Mouse (Mus musculus): Measurements from ENCODE around the gene Rex2.
"Not testable (repeated sequence)": the region's sequence is repeated elsewhere in the genome, so short reads cannot be mapped to it uniquely, and the experiment has no call there.

Rex2 gene

GRCm38 (mm10) chr4:147021550-147021949 is at the start of gene Rex2:
Gene Rex2 (plus strand): TSS chr4:147021850.
- not testable (repeated sequence) for DNase-seq

DNA sequence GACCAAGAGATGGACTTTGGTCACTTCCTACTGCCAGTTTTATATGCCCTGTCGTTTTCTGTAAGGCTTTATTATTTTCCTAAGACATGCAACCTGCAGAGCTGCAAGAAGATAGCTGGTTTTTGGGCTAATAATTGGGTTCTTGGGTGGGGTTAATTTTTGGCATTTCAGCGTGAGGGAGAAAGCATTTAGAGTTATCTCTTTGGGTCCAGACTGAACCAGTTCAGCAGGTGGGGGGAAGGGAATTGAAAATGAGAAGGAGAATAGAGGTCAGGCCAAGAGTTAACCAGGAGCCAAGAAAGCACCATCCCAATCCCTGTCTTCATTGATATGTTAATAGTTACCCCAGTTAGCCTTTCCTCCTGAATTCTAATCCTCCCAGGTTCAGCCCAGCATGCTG is 45.1 kb upstream of the Rex2 start:
- DNase-seq = not testable (repeated sequence)

DNA sequence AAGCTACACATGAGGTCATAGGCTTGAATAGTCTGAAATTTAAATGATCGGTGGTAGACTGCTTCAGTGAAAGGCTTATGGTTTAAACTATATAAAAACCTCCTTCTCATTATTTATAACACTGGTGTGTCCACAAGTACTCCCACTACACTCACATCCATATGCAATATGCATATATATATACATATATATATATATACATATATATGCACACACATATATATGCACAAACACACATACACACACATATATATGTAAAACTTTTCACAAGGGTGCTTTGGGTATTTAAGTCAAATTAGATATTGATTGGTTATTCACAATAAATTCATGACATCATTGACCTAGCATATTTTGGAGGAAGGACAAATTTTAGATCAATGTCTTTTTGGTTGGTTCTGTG is 3.2 kb upstream of the Rex2 start:
- not testable (repeated sequence) for DNase-seq

- DNase-seq = not testable (repeated sequence)
Observed at GRCm38 (mm10) chr4:147026374-147026773, 4.7 kb downstream of the Rex2 start.

- DNase-seq = not testable (repeated sequence)
Observed at GRCm38 (mm10) chr4:147031308-147032036, 9.8 kb downstream of the Rex2 start.

DNA sequence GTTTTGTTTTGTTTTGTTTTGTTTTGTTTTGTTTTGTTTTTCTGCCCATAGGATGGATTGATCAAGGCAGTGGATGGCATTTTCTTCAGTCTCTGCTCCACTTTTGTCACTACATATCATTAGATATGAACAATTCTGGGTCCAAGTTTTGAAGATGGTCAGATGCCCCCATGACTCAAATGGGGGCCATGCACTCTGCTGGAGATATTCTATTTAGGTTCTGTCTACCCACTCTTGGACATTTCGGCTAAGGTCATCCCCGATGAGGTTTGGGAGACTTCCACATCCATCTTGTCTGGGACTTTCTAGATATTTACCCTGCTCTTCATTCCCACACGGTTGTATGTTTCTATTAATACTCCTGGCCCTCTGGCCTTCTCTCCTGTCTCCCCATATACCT is 42.1 kb downstream of the Rex2 start:
- DNase-seq = not testable (repeated sequence)

- not testable (repeated sequence) for DNase-seq
Observed at GRCm38 (mm10) chr4:147065861-147066260, 44.2 kb downstream of the Rex2 start.

DNA sequence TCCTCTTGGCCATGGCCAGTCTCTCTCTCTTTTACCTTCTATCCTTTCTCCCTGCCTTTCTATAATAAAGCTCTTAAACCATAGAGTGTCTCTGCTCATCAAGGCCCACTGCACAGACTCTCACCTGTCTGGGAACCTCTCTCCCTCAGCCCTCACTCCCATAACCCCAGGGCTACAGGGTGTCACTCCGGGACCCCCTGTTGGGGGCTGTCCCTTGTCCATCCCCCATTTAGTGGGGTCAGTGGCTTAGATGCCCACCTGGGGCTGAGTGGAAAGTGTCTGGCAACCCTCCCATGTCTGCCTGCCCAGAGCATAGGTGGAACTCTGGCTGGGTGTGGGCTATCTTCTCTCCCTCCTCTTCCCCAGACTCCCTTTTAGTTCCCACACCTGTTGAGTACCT is 44.7 kb downstream of the Rex2 start:
- not testable (repeated sequence) for DNase-seq

- not testable (repeated sequence) for DNase-seq
Observed at GRCm38 (mm10) chr4:147095641-147096040, 74.0 kb downstream of the Rex2 start.

GRCm38 (mm10) chr4:147101666-147102626 is 80.3 kb downstream of the Rex2 start:
- peak; percentile 62 for DNase-seq

DNA sequence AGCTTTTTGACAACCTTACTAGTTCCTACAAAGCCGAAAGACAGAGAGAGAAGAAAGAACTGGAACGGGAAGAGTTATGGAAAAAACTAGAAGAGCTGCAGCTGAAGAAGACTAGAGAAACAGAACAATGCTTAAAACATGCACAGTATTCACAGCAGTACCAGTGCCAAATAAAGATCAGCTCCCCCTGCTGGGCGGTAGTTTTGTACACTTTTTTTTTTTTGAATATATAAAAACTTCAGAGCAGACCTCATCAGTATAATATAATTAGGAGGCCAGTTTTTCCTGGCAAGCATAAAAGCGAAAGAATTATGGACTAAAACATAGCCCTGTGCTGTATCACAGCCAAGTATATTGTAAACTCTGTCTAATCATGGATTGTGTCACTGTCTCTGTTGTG is 82.2 kb downstream of the Rex2 start:
- DNase-seq = not testable (repeated sequence)

Measured in embryo, embryonic 11 days (tissue).